Mouse (Mus musculus): Measurements from ENCODE around the gene Lingo1. TPM values are rescaled to one million over a fixed set of nuclear protein-coding genes. Genes with fewer than 3 reads are reported as not detected.

Gene Lingo1
- polyA plus RNA-seq, 1 experiment from 2014 or later: 8.9 TPM

DNA sequence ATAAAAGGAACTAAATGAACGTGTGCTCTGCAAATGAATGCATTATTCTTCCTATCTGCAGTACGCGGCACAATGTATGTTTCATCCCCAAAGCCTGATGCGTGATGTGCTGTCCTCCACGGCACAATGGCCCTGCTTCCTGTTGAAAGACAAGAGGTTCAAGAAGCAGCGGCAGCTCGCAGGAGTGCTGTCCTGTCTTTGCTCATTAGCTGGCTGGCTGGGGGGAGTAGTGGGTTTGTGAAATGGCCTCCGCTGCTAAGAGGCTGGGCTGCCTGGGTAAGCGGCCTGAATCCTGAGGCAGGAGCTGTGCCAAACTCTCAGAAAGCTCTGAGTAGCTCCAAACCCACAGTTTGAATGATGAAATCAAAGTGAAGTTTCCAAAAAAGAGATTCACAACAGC is 31.9 kb upstream of the Lingo1 start:
- WGBS: 41% methylated on average over 9 of the region's 9 CpGs
- peaks cover 9% of the 10 kb centered on the region; the same call in 1 of the 2 replicates for H3K27me3 ChIP-seq
- no peaks in the 10 kb centered on the region for H3K36me3 ChIP-seq
- H3K9ac ChIP-seq: no peak overlapping the region
- H3K4me1 ChIP-seq: peaks cover 25% of the 10 kb centered on the region
- no peak overlapping the region for H3K4me3 ChIP-seq (replicated peaks)
- H3K4me2 ChIP-seq (replicated peaks): no peak overlapping the region
- ATAC-seq (ENCODE audit: insufficient number of reproducible peaks, low FRiP score, low TSS enrichment, low read depth): no peak
- H3K9me3 ChIP-seq (replicated peaks): no peaks in the 10 kb centered on the region
- H3K27ac ChIP-seq (replicated peaks): no peak overlapping the region

DNA sequence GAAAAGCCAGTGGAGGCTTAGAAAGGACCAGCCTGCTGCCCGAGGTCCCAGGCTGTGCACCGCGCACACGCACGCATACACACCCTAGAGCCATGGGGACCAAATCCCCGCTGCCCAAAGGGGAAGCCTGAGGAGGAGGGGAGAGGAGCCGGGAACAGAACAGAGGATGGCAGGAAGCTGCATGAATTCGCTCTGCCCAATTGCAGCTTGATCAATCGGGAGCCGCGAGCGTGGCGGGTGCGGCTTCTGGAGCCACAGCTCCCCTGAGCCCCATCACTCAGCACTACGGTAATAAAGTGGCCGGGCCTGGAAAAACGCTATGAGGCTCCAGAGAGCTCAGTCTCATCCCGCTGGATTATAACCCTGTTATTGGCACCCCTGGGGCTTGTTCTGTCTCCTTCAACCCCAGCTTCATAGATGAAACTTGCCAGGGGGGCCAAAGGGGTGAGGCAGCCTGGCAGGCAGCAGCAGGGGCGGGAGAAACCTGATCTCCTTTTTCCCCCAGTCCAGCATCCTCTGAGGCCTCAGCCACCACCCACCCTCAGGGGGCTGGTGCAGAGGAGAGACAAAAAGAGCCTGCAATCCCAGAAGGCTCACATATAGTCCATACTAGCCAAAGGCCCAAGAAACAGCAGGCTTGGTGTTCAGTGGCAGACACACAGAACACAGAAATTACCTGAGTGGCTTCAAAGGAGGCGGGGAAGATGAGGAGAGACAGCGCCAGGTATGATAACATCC is 29.4 kb upstream of the Lingo1 start:
- no peak overlapping the region for H3K9ac ChIP-seq
- no peak overlapping the region for H3K27ac ChIP-seq (replicated peaks)
- WGBS: 12% methylated on average over 21 of the region's 21 CpGs

DNA sequence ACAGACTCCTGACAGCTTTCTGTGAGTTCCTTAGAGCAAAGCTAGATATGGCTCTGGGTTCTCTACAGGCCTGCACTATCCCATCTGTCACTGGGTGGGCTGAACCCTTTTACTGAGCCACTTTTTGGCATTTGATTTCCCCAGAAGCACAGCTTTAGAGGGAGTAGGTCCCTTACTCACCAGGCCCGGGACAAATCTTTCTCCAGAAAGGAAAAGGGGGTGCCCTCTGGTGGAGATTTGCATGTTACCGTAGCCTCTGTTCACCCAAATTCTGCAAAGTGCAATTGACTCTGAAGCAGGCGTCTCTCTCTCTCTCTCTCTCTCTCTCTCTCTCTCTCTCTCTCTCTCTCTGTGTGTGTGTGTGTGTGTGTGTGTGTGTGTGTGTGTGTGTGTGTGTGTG is 28.6 kb upstream of the Lingo1 start:
- H3K4me2 ChIP-seq (replicated peaks): no peak overlapping the region
- no peak overlapping the region for H3K9ac ChIP-seq
- no peaks in the 10 kb centered on the region for H3K36me3 ChIP-seq
- no peak for ATAC-seq (ENCODE audit: insufficient number of reproducible peaks, low FRiP score, low TSS enrichment, low read depth)
- no peaks in the 10 kb centered on the region for H3K9me3 ChIP-seq (replicated peaks)
- H3K27me3 ChIP-seq: peaks cover 9% of the 10 kb centered on the region; the same call in 1 of the 2 replicates
- WGBS: 6% methylated on average over 3 of the region's 3 CpGs
- H3K4me1 ChIP-seq: peaks cover 12% of the 10 kb centered on the region
- no peak overlapping the region for H3K27ac ChIP-seq (replicated peaks)
- H3K4me3 ChIP-seq (replicated peaks): no peak overlapping the region

More for the DNA sequence above, 29.4 kb upstream of the Lingo1 start:
- H3K9me3 ChIP-seq (replicated peaks): no peaks in the 10 kb centered on the region
- peak overlapping the region; percentile 23 for H3K4me3 ChIP-seq (replicated peaks)
- H3K4me2 ChIP-seq (replicated peaks): peak overlapping the region; percentile 42
- H3K4me1 ChIP-seq: peaks cover 20% of the 10 kb centered on the region
- no peaks in the 10 kb centered on the region for H3K36me3 ChIP-seq
- ATAC-seq (ENCODE audit: insufficient number of reproducible peaks, low FRiP score, low TSS enrichment, low read depth): peak; percentile 37
- peaks cover 9% of the 10 kb centered on the region; the same call in 1 of the 2 replicates for H3K27me3 ChIP-seq

DNA sequence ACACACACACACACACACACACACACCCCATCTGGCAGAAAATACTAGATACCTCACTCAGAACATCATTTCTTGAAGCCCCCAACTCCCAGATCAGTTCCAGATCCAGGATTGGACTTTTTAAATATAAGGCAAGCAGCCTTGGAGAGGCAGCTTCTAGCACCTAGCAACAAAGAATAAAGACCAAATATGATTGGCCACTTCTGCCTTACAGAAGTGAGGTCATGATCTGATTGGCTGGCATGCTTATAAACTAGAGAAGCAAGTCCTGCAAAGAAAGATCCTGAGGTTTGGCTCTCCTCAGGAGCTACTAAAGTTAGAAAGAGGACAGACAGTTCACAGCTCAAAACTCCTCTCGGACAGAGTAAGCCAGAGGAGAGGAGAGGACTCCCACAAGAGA is 14.6 kb upstream of the Lingo1 start:
- no peaks in the 10 kb centered on the region for H3K9me3 ChIP-seq (replicated peaks)
- H3K4me2 ChIP-seq (replicated peaks): no peak overlapping the region
- ATAC-seq (ENCODE audit: insufficient number of reproducible peaks, low FRiP score, low TSS enrichment, low read depth): no peak; the same call in 1 of the 2 replicates
- WGBS: 62% methylated on average over 1 of the region's 1 CpGs
- no peak overlapping the region for H3K9ac ChIP-seq
- no peak overlapping the region for H3K27ac ChIP-seq (replicated peaks)
- H3K27me3 ChIP-seq: peaks cover 10% of the 10 kb centered on the region; the same call in 1 of the 2 replicates
- no peak overlapping the region for H3K4me3 ChIP-seq (replicated peaks)
- H3K36me3 ChIP-seq: no peaks in the 10 kb centered on the region
- H3K4me1 ChIP-seq: no peaks in the 10 kb centered on the region

DNA sequence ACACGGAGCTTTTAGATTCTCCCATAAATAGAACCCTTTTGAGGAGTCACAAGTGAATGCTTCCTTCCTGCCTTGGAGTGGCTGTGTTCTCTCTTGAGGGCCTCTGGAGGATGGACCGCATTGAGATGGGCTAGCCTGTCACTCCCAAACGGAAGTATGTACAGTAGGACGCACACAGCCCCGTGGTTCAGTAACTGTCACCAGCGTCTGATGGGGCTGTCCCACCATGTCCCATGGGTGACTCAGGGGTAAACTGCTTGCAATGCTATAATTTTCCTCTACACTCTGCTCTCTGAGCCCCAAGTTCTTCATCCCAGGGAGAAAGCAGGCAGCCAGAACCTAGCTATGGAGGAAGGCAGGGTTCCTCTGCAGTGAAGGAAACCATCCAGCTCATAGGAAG is 11.7 kb upstream of the Lingo1 start:
- WGBS: 74% methylated on average over 6 of the region's 6 CpGs
- Histone ChIP-seq H3K4me1 (no peaks in the 10 kb centered on the region), H3K27me3 (no peaks in the 10 kb centered on the region; the same call in 1 of the 2 replicates), H3K4me3 (replicated peaks) (no peak overlapping the region), H3K27ac (replicated peaks) (no peak overlapping the region), H3K36me3 (no peaks in the 10 kb centered on the region), H3K4me2 (replicated peaks) (no peak overlapping the region), H3K9ac (no peak overlapping the region), H3K9me3 (replicated peaks) (no peaks in the 10 kb centered on the region)
- no peak for ATAC-seq (ENCODE audit: insufficient number of reproducible peaks, low FRiP score, low TSS enrichment, low read depth)

DNA sequence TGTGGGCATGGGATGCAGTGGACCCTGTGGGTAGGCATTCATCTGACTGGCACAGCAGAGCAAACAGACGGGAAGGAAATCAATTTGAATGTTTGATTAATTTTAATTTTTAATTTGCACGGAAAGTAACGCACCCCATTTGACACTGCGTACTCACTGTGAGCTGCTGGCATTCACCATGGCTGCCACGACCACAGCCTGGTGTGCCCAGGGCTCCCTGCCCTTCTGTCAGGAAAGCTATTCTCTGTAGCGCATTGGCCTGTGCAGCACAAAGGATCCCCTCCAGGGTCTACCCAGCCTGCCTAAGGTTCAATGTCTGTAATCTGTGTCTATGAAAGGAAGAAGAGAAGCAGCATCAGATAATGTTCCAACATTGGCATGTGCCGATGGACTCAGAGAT is 6.9 kb upstream of the Lingo1 start:
- no peak for ATAC-seq (ENCODE audit: insufficient number of reproducible peaks, low FRiP score, low TSS enrichment, low read depth)
- no peaks in the 10 kb centered on the region for H3K36me3 ChIP-seq
- no peak overlapping the region for H3K4me2 ChIP-seq (replicated peaks)
- peaks cover 21% of the 10 kb centered on the region for H3K27me3 ChIP-seq
- 86% methylated on average over 7 of the region's 7 CpGs for WGBS
- H3K27ac ChIP-seq (replicated peaks): no peak overlapping the region
- H3K9ac ChIP-seq: no peak overlapping the region
- H3K4me3 ChIP-seq (replicated peaks): no peak overlapping the region
- no peaks in the 10 kb centered on the region for H3K9me3 ChIP-seq (replicated peaks)
- H3K4me1 ChIP-seq: 0 out of 2 replicates have a peak, but pooled peaks cover 1% of the 10 kb centered on the region

DNA sequence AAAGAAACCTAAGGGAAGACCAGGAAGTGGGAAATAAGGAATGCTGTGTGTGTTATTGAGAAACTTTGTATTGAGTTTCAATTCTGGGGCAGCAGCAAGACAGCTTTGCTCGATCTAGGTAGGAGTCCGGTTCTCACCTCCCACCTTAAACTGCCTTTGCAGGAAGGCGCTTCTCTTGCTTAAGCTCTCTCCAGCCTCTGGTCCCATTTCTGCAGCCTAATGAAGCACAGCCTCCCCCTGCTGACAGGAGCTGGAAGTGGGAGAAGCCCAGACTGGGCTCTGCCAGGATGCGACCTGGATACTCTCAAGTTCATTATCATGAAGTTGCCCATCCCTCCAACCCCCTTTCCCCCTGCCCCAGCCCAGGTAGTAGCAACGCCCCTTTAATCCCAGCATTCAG is 1.6 kb upstream of the Lingo1 start:
- WGBS: 5% methylated on average over 5 of the region's 5 CpGs
- Histone ChIP-seq H3K27me3 (peaks cover 72% of the 10 kb centered on the region), H3K27ac (replicated peaks) (no peak overlapping the region), H3K4me2 (replicated peaks) (no peak overlapping the region), H3K4me1 (peaks cover 22% of the 10 kb centered on the region), H3K9me3 (replicated peaks) (no peaks in the 10 kb centered on the region), H3K9ac (no peak overlapping the region), H3K36me3 (no peaks in the 10 kb centered on the region), H3K4me3 (replicated peaks) (no peak overlapping the region)
- no peak for ATAC-seq (ENCODE audit: insufficient number of reproducible peaks, low FRiP score, low TSS enrichment, low read depth)

DNA sequence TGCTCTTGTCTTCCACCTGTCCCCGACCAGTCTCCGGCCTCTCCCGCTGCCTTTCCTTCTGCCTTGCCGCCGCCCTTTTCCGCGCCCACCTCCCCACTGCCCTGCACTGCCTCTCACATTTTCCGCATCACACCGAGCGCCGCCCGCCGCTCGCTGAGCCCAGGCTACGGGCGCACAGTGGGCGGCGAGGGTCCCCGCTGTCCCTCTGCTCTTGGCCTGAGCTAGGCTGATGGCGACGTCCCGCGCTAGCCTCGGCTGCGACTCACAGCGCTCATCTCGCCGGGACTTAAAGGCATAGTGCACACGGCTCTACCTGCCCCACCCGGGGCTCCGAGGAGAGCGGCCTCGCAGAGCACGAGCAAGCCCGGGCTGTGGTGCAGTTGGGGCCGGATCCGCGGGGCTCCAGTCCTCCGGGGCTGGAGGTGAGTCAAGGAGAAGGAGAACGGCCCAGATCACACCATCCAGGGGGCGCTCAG is 426 bp upstream of the Lingo1 start:
- H3K27me3 ChIP-seq: peaks cover 74% of the 10 kb centered on the region
- ATAC-seq (ENCODE audit: insufficient number of reproducible peaks, low FRiP score, low TSS enrichment, low read depth): 0 out of 2 replicates have a peak, but pooled peaks have one; percentile 16

DNA sequence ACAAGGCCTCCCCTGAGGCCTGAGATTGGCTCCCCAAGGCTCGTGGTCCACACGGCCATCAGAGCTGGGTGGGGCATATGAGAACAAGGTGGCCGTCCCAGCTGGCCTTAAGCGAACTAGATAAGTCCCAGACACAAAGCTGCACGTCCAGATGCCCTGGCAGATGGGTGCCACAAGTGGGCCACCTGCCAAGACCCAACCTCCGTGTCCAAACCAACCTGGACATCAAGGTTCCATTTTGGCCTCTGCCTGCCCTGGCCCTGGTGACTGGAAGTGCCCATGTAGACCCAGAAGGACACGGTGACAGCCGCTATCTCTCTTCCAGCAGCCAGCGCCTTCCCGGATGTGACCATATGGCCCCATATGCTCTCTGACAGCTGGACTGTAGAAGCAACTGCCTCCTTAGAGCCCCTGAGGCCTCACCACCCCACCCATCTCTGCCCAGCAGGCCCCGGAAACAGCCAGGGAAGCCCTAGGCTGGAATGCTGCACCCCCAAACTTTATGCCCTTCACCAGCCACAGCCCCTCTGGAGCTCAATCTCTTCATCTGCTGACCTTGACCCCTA is 4.5 kb downstream of the Lingo1 start:
- ATAC-seq (ENCODE audit: insufficient number of reproducible peaks, low FRiP score, low TSS enrichment, low read depth): no peak
- WGBS: 78% methylated on average over 11 of the region's 11 CpGs
- Histone ChIP-seq H3K4me2 (replicated peaks) (no peak overlapping the region), H3K4me3 (replicated peaks) (no peak overlapping the region), H3K4me1 (peaks cover 14% of the 10 kb centered on the region), H3K27me3 (peaks cover 39% of the 10 kb centered on the region), H3K27ac (replicated peaks) (no peak overlapping the region), H3K36me3 (no peaks in the 10 kb centered on the region), H3K9ac (no peak overlapping the region), H3K9me3 (replicated peaks) (no peaks in the 10 kb centered on the region)

More for the DNA sequence above, 426 bp upstream of the Lingo1 start:
- Histone ChIP-seq H3K4me3 (replicated peaks) (peak overlapping the region; percentile 53), H3K9ac (no peak overlapping the region), H3K4me2 (replicated peaks) (peak overlapping the region; percentile 98), H3K36me3 (no peaks in the 10 kb centered on the region), H3K9me3 (replicated peaks) (no peaks in the 10 kb centered on the region), H3K4me1 (peaks cover 22% of the 10 kb centered on the region), H3K27ac (replicated peaks) (no peak overlapping the region)
- WGBS: under 1% methylated on average over 41 of the region's 41 CpGs

DNA sequence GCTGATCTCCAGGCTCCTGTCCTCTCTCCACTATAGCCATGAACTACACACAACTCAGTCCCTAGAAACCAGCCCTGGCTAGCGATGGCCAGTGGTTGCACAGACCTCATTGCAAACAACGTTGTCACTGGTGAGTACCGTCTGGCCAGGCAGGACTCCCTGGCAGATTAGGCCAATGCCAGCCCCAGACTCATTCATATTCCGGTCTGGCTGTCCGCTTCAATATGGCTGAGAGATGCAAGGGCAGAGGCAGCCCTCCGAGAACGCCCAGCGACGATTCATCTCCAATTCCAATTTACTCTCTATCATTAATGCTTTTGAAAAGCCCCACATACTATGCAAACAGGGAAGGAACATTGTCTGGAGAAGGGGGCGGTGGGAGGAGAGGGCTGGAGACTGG is 11.7 kb downstream of the Lingo1 start:
- no peaks in the 10 kb centered on the region for H3K4me1 ChIP-seq
- H3K9ac ChIP-seq: no peak overlapping the region
- no peak for ATAC-seq (ENCODE audit: insufficient number of reproducible peaks, low FRiP score, low TSS enrichment, low read depth)
- H3K36me3 ChIP-seq: no peaks in the 10 kb centered on the region
- no peak overlapping the region for H3K4me3 ChIP-seq (replicated peaks)
- no peak overlapping the region for H3K27ac ChIP-seq (replicated peaks)
- no peaks in the 10 kb centered on the region for H3K27me3 ChIP-seq
- no peaks in the 10 kb centered on the region for H3K9me3 ChIP-seq (replicated peaks)
- 85% methylated on average over 10 of the region's 10 CpGs for WGBS
- no peak overlapping the region for H3K4me2 ChIP-seq (replicated peaks)

DNA sequence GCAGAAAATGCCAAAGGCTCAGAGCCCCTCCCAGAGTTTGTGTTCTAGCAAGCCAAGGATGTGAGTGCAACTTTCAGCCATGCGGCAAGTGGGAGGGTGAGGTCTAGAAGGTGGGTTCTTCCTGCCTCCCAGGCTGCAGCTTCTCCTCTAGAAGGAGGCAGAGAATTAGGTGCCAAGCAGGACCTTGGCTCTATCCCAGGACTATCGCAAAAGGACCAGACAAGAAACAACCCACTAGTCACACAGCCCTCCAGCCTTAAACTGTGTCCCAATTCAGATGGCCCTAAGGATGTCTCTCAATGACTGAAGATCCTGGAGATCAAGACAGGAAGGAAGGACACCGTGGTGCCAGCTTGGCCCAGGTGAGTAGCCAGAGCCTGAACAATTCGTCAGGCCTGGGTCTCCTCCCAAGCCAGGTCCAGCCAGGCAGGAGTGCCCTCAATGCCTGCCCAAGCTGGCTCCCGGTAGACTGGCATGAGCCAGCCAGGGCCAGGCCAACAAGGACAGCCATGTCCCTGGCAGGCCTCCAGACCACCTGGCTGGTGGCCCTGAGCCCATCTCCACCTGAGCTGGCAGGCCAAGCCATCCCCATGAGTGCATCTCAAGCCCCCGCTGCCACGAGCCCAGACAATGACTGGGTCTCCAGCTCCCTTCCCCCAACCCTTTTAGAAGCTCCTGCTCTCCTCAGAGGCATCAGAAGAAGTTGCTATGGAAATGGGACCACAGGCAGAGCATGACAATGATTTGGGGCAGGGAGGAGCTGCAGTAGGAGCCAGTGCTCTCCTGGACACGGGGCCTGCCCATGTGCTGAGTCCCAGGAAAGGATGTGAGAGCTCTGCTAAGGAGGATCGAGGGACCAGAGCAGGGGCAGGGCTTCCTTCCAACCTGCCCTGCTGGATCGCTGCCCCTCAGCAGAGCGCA is 19.1 kb downstream of the Lingo1 start:
- Histone ChIP-seq H3K4me1 (0 out of 2 replicates have a peak, but pooled peaks cover 5% of the 10 kb centered on the region), H3K27me3 (no peaks in the 10 kb centered on the region), H3K36me3 (no peaks in the 10 kb centered on the region), H3K4me2 (replicated peaks) (no peak overlapping the region), H3K9me3 (replicated peaks) (no peaks in the 10 kb centered on the region), H3K4me3 (replicated peaks) (no peak overlapping the region), H3K9ac (no peak overlapping the region), H3K27ac (replicated peaks) (no peak overlapping the region)
- 61% methylated on average over 11 of the region's 11 CpGs for WGBS
- no peak for ATAC-seq (ENCODE audit: insufficient number of reproducible peaks, low FRiP score, low TSS enrichment, low read depth)
